Mouse (Mus musculus): Measurements from ENCODE around the gene Tbk1.

DNA sequence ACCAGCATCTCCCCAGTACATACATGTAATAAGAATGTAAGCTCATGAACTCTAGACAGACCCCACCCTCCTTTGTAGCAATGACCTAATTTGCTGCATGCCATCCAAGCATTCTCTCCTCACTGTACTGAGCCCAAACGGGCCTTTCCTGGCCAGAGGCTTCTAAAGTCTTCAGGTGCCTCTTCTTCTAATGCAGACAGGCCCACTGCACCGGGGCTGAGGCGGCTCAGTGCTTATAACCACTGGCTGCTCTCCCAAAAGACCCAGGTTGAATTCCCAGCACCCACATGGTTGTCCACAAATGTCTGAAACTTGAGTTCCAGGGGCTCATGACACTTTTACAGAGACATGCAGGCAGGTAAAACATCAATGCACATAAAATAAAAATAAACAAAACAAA is 15.6 kb downstream of the Tbk1 start:
- no peak for TF ChIP-seq CTCF (IDR thresholded peaks at IDR 0.05)
- no peak for TF ChIP-seq EP300 (IDR thresholded peaks at IDR 0.05)

All from lung, postnatal 0 days (tissue).